Mouse (Mus musculus) embryonic facial prominence, embryonic 10.5 days (tissue): Measurements from ENCODE around the gene CN725425. TPM values are rescaled to one million over a fixed set of nuclear protein-coding genes. Genes with fewer than 3 reads are reported as not detected.

Experiments
- DNase-seq: peaks from one replicate; pipeline ENCODE4 v3.0.0-alpha.2; 2017; ENCODE audit warnings: low spot score
- H3K27ac ChIP-seq: fragments of 300-500 bp; sonication (generic); replicated peaks from 2 replicates; pipeline ENCODE4 v1.5.1; 2016; ENCODE audit warnings: mild to moderate bottlenecking
- H3K27me3 ChIP-seq: fragments of 300-500 bp; sonication (generic); replicated peaks from 2 replicates; pipeline ENCODE4 v1.6.1; 2016; ENCODE audit warnings: low read depth, mild to moderate bottlenecking; ENCODE audit not compliant: poor library complexity, severe bottlenecking
- H3K36me3 ChIP-seq: fragments of 300-500 bp; sonication (generic); replicated peaks from 2 replicates; pipeline ENCODE4 v1.6.1; 2016; ENCODE audit warnings: mild to moderate bottlenecking, moderate library complexity
- H3K4me1 ChIP-seq: fragments of 300-500 bp; sonication (generic); 2 replicates; pipeline ENCODE4 v1.6.1; 2016
- H3K4me3 ChIP-seq: fragments of 300-500 bp; sonication (generic); 2 replicates; pipeline ENCODE4 v1.5.1; 2016; ENCODE audit warnings: mild to moderate bottlenecking, moderate library complexity
- H3K9me3 ChIP-seq: fragments of 300-500 bp; sonication (generic); 2 replicates; pipeline ENCODE4 v1.6.1; 2016; ENCODE audit warnings: mild to moderate bottlenecking
- WGBS: fragments of 180-500 bp; shearing (Covaris S2); methylation state at CpG from one replicate; pipeline ENCODE4 v1.1.7; 2016; 5-methylcytosine and 5-hydroxymethylcytosine counted together
- polyA plus RNA-seq: library from polyadenylated mRNA; unstranded; fragments of >200 nt; fragmentation: Nextera tagmentation; extraction: Ambion mirVana; gene quantifications from 2 replicates; pipeline ENCODE4 v1.2.1, GENCODE M21; 2016

CN725425 gene
- polyA plus RNA-seq, 1 experiment from 2014 or later: not detected

DNA sequence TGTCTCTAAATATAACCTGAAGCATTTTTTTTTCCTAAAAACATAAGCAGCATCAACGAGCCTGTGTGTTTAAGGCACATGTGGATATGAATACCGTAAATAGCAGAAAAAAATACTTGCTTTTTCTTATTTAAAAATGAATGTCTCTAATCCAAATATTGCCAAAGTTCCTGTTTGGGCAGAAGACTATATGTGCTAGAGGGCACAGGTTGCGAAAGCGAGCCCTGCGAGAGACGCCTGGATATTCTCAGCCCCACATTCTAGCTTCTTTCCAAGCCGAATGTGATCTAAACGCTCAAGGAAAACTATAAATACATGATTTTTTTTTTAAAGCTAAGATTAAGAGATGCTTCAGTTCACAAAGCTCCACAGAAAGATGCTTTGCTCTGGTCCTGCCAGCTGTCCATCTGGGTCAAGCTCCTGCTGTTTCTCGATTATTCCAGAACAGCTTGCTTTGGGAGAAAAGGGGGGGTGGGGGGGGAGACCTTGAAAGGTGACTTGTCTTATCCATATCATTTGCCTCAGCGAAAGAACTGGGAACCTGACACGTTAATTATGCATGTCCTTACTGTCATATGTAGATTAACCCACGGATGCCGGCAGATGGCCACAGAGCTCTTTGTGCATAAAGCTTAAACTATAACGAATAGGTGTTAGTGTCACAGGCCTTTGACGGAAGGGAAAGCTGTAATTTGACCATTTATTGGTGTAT lies 19.2 kb upstream of the CN725425 start:
- 74% methylated on average over 15 of the region's 15 CpGs for WGBS
- Histone ChIP-seq H3K9me3 (no peaks in the 10 kb centered on the region), H3K4me1 (0 out of 2 replicates have a peak, but pooled peaks cover 3% of the 10 kb centered on the region), H3K4me3 (no peak overlapping the region), H3K27me3 (no peaks in the 10 kb centered on the region), H3K27ac (no peak overlapping the region), H3K36me3 (no peaks in the 10 kb centered on the region)
- no peak for DNase-seq

DNA sequence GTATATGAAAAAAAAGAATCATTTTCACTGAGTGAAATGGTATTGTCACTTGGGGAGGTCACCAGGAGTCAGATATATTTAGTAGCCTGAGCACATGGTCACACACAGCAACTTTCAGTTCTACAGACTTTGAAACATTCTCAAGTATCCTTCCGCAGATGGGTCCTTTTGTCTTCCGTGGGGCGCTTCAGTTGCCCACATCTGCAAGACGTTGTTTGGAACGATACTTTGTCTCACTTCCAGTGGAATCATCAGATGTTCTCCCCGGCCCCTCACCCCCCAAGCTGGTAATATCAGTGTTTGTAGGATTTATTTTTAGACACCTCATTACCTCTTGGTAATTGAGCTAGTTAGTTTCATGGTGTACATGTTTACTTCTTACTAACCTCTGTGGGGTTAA lies 12.9 kb upstream of the CN725425 start:
- DNase-seq: no peak
- WGBS: 70% methylated on average over 6 of the region's 6 CpGs
- no peaks in the 10 kb centered on the region for H3K27me3 ChIP-seq

DNA sequence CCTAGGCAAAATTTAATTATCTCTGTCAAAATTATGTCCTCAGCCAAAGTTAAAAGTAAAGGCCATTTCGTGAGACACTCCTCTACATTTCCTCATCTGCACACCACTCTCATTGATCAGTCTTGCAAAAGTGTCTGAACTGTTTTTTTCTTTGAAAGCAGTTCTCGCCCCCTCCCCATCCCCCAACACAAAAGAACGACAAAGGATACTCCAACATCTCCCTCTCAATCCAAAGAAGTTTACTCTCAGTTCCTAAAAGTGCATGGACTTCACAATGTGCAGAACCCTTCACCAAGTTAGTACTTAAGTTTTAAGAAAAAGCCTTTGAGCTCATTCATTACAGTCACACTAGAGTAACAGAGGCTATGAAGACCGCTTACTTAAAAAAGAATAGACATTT lies 9.3 kb upstream of the CN725425 start:
- 37% methylated on average over 4 of the region's 4 CpGs for WGBS
- Histone ChIP-seq H3K27ac (peak overlapping the region; percentile 87), H3K4me3 (peak overlapping the region; percentile 62), H3K36me3 (no peaks in the 10 kb centered on the region), H3K27me3 (no peaks in the 10 kb centered on the region), H3K4me1 (peaks cover 25% of the 10 kb centered on the region), H3K9me3 (no peaks in the 10 kb centered on the region)
- peak; percentile 15 for DNase-seq

More for the DNA sequence above, 12.9 kb upstream of the CN725425 start:
- H3K27ac ChIP-seq: no peak overlapping the region
- no peaks in the 10 kb centered on the region for H3K36me3 ChIP-seq
- no peaks in the 10 kb centered on the region for H3K9me3 ChIP-seq
- H3K4me1 ChIP-seq: peaks cover 14% of the 10 kb centered on the region
- no peak overlapping the region for H3K4me3 ChIP-seq

DNA sequence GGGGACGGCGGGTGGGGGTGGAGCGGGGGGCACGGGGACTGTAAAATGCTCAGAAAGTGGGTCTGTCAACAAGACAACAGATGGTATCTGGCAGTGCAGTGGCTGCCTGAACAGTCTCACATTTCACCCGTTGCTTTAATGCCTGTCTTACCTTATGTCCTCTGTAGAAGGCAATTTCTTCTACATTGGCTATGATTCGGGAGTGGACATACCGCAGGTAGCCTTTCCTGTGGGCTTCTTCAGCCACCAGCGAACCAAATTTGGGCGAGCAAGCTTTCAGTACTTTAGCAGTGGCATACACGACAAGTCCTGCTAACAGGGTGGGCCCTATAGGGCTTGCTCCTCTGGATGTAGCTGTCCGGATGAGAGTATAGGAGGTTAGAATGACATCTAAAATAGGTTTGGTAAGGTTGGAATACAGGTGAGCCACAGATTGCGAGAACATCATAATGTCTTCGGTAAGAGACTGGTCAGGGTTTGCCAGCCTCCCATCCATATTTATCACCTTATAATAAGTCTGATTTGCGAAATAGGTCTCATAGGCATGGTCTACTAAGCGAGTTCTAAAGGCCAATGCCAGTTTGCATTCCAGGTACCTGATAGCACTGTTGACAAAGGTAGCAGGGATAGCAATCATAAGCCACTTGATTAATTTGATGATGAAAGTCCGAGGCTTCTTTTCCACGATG lies 8.6 kb upstream of the CN725425 start:
- peaks cover 25% of the 10 kb centered on the region for H3K4me1 ChIP-seq
- 45% methylated on average over 17 of the region's 17 CpGs for WGBS
- H3K9me3 ChIP-seq: no peaks in the 10 kb centered on the region
- peak overlapping the region; percentile 87 for H3K27ac ChIP-seq
- no peaks in the 10 kb centered on the region for H3K27me3 ChIP-seq
- peak; percentile 24 for DNase-seq
- H3K36me3 ChIP-seq: no peaks in the 10 kb centered on the region
- H3K4me3 ChIP-seq: peak overlapping the region; percentile 62

DNA sequence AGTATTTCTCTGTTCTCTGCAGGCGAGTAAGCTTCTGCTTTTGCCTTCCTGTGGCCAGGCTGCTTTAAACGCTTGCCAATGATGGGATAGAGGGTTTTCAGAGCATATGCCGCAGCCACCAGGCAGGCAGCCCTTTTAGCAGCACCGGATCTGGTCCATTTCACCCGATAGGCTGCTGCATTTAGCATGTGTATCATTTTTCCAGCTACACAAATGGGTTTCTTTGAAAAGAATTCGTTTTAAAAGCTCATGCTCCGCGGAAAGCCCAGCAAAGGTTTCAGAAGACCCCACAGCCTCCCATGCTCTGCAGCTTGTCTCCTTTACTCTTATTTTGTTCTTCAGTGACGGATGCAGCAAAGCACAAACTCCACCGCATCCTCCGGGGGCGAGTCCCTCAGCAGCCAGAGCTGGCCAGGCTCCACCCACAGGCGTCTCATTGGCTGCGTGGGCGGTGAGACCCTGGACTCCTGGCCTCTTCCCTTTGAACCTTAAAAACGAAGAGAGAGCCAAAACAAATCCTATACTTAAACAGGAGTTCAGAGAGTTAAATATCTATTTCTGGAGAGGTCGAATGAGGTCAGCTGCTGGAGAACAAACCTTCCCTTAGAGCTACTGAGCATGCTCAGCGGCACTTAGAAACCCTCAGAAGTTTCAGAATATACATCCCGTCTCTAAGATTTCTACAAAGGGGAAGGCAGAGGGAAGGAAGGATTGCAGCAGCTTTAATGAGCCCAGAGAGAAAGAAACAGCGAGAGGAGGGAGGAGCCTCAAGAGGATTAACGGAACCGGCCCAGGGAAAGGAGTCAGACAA lies 7.7 kb upstream of the CN725425 start, which contains the start of gene Abcd2:
Gene Abcd2 (minus strand): TSS at position 388 of the 811 bp plus-strand sequence.
- Histone ChIP-seq H3K27me3 (no peaks in the 10 kb centered on the region), H3K4me1 (peaks cover 25% of the 10 kb centered on the region), H3K36me3 (no peaks in the 10 kb centered on the region), H3K9me3 (no peaks in the 10 kb centered on the region), H3K27ac (peak within 1 kb of the TSS; percentile 87), H3K4me3 (peak within 1 kb of the TSS; percentile 62)
- DNase-seq: peak; percentile 90
- under 1% methylated on average over 22 of the region's 22 CpGs for WGBS

DNA sequence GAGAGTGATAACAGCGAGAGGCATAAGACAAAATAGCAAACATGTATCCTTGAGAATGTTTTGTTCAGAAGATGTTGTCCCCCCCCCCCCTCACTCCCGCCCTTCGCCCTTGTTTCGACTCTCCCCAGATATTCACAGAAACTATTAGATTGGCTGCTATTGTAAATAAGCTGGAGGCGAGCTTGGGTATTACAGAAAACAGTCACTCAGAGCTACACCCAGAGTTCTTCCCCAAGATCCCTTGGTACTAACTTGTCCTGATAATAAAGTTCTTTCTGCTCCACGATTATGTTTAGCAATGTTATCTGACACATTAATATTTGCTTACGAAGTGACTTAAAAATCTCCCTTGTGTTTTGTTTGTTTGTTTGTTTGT lies 7.1 kb upstream of the CN725425 start:
- peak overlapping the region; percentile 62 for H3K4me3 ChIP-seq
- H3K36me3 ChIP-seq: no peaks in the 10 kb centered on the region
- 13% methylated on average over 7 of the region's 7 CpGs for WGBS
- DNase-seq: no peak
- peak overlapping the region; percentile 87 for H3K27ac ChIP-seq
- H3K4me1 ChIP-seq: peaks cover 25% of the 10 kb centered on the region
- no peaks in the 10 kb centered on the region for H3K27me3 ChIP-seq
- H3K9me3 ChIP-seq: no peaks in the 10 kb centered on the region

DNA sequence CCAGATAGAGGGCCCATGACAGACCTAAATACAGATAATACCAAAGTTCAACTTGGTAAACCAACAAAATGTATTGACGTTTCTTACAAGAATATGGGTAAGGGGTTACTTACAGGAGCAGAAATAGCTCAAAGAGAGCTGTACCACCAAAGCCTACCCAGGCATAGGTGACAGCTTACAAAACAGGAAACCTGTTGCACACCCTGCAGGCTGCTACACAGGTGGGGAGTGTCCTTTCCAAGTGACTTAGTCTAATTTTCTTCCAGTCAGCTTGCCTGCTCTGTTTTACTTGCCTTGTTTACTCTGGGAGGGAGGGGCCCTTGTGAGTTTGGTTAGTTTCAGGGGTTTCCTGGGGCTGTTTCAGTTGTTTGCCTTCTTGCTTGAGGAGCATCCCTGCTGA lies 1.5 kb downstream of the CN725425 start:
- no peak overlapping the region for H3K27ac ChIP-seq
- no peaks in the 10 kb centered on the region for H3K27me3 ChIP-seq
- no peaks in the 10 kb centered on the region for H3K36me3 ChIP-seq
- H3K4me1 ChIP-seq: no peaks in the 10 kb centered on the region
- DNase-seq: no peak
- no peak overlapping the region for H3K4me3 ChIP-seq
- WGBS: 90% methylated on average over 1 of the region's 1 CpGs
- no peaks in the 10 kb centered on the region for H3K9me3 ChIP-seq

DNA sequence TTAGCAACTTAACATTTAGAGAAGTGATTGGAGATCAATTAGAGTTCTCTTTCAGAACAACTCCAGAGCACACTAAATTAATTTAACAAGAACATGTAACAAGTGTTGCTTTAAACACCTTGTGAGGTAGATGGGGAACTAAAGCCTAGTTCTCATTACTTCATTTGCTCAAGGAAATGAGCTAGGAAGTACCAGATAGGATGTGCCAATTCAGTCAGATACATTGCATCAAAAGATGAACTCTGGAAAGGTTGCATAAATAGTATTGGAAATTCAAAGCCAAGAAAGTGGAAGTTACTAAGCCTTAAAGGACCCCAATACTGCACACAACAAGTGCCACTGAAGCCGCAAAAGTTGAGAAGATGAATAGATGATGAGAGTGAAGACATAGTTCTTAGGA lies 3.2 kb downstream of the CN725425 start:
- H3K4me3 ChIP-seq: no peak overlapping the region
- WGBS: 93% methylated on average over 1 of the region's 1 CpGs
- no peaks in the 10 kb centered on the region for H3K36me3 ChIP-seq
- no peak for DNase-seq
- no peaks in the 10 kb centered on the region for H3K4me1 ChIP-seq
- H3K27me3 ChIP-seq: no peaks in the 10 kb centered on the region
- H3K27ac ChIP-seq: no peak overlapping the region
- no peaks in the 10 kb centered on the region for H3K9me3 ChIP-seq

DNA sequence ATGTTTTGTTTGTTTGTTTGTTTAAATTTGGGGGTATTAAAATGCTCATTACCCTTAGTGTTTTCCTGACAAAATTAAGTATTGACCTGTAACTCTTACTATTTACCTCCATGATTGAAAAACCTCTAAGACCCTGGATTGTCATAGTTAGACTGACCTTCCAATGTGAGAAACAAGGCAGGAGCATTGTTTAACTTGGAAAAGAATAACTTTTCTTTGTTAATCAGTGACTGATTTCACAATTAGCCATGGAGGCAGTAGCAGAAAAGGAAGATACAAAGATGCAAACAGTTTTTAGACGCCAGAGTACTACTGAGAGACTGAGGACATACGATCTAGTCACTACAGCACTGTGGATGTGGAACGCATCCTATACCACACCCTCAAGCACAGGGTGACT lies 4.2 kb downstream of the CN725425 start:
- Histone ChIP-seq H3K4me3 (no peak overlapping the region), H3K27ac (no peak overlapping the region), H3K27me3 (no peaks in the 10 kb centered on the region), H3K4me1 (no peaks in the 10 kb centered on the region), H3K9me3 (no peaks in the 10 kb centered on the region), H3K36me3 (no peaks in the 10 kb centered on the region)
- DNase-seq: no peak
- 89% methylated on average over 3 of the region's 3 CpGs for WGBS

DNA sequence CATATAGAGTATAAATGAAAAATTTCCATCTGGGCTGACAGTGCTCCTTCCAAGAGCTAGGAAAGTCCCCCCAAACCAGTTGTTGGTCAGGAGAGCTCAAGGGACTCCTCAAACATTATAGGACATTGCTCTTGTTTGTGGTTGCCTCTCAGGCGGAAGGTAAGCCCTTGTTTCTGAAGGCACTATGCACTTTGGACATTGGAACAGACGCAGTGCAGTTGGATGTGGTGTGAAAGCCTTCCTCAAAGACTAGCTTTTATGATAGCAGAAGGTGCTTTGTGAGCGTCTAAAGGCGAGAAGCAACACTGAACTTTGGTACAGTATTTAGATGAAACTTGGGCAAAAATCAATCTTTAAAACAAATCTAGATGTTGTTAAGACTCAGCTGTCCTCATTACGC lies 7.2 kb downstream of the CN725425 start:
- no peak for DNase-seq
- Histone ChIP-seq H3K4me3 (no peak overlapping the region), H3K4me1 (no peaks in the 10 kb centered on the region), H3K36me3 (no peaks in the 10 kb centered on the region), H3K9me3 (no peaks in the 10 kb centered on the region), H3K27me3 (no peaks in the 10 kb centered on the region), H3K27ac (no peak overlapping the region)
- 91% methylated on average over 5 of the region's 5 CpGs for WGBS

DNA sequence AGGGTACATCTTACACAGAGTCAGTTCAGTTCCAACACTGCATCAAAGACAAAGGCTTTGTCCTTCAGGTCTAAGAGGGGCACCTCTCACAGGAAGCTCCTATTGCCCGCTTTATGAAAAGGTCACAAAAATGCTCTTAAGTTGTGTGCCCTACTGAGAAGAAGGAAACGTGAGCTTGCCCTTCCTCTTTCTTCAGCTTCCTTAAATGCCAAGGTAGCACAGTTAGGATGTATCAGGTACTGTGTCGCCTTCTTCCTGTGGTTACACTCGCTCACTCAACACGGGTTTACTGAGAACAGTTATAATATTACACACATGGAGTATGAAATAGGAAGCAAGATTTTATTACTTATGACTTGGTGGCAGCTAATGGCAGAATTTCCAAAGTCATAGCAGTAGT lies 38.0 kb downstream of the CN725425 start:
- WGBS: 84% methylated on average over 5 of the region's 5 CpGs
- Histone ChIP-seq H3K36me3 (no peaks in the 10 kb centered on the region), H3K4me3 (no peak overlapping the region), H3K9me3 (no peaks in the 10 kb centered on the region), H3K4me1 (no peaks in the 10 kb centered on the region), H3K27ac (no peak overlapping the region), H3K27me3 (no peaks in the 10 kb centered on the region)
- DNase-seq: no peak

DNA sequence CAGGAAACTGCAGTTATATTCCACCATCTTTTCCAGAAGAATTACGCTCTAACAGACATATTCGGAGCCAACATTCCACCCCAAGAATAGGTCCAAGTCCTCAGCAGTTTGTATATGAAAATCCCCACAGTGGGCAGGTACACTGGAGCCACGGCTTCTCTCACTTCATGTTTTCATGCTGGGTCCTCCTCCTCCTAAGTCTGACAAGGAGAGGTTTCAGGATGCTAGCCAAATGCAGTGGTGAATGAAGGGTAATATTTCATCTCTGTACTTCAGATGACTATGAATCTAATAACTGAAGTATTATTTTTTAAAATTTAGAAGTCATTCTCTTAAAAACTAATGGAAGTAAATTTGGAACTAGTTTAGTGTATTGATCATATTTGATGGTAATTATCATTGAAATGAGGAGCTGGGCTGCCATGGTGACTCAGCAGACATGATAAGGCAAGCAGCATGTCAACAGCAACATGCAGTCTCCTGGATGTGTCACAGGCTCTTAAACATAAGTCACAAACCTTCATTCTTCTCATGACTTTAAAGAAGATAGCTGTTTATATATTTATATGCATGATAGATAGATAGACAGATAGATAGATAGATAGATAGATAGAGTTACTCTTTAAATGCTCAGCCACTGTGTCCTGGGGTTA lies 41.5 kb downstream of the CN725425 start:
- Histone ChIP-seq H3K36me3 (no peaks in the 10 kb centered on the region), H3K4me3 (no peak overlapping the region), H3K4me1 (no peaks in the 10 kb centered on the region), H3K9me3 (no peaks in the 10 kb centered on the region), H3K27me3 (no peaks in the 10 kb centered on the region), H3K27ac (no peak overlapping the region)
- DNase-seq: no peak
- 88% methylated on average over 3 of the region's 3 CpGs for WGBS
